Mouse (Mus musculus): ENCODE measurements around the gene Slc17a7. TPM values are rescaled to one million over a fixed set of nuclear protein-coding genes. Genes with fewer than 3 reads are reported as not detected.

The Slc17a7 gene
- polyA plus RNA-seq, 1 experiment = 6.7 TPM

GRCm38 (mm10) chr7:45126147-45126843 lies 37.5 kb upstream of the Slc17a7 start:
- TF ChIP-seq POLR2A (IDR thresholded peaks at IDR 0.05; ENCODE audit: borderline replicate concordance, extremely low read depth, insufficient read depth, insufficient read length, poor library complexity, severe bottlenecking) (no peak), CTCF (IDR thresholded peaks at IDR 0.05; ENCODE audit: borderline replicate concordance, extremely low read depth, insufficient read depth, insufficient read length) (no peak)

GRCm38 (mm10) chr7:45126844-45127699 lies 36.7 kb upstream of the Slc17a7 start:
- TF ChIP-seq POLR2A (IDR thresholded peaks at IDR 0.05; ENCODE audit: borderline replicate concordance, extremely low read depth, insufficient read depth, insufficient read length, poor library complexity, severe bottlenecking) = no peak
- TF ChIP-seq CTCF (IDR thresholded peaks at IDR 0.05; ENCODE audit: borderline replicate concordance, extremely low read depth, insufficient read depth, insufficient read length) = peak; percentile 42; the same call in 1 of the 2 replicates
- no peak for DNase-seq (ENCODE audit: low read depth)

More at GRCm38 (mm10) chr7:45126147-45126843, 37.5 kb upstream of the Slc17a7 start:
- DNase-seq (ENCODE audit: low read depth) = no peak

- DNase-seq (ENCODE audit: low read depth) = no peak
- TF ChIP-seq POLR2A (IDR thresholded peaks at IDR 0.05; ENCODE audit: borderline replicate concordance, extremely low read depth, insufficient read depth, insufficient read length, poor library complexity, severe bottlenecking) (no peak), CTCF (IDR thresholded peaks at IDR 0.05; ENCODE audit: borderline replicate concordance, extremely low read depth, insufficient read depth, insufficient read length) (no peak)
Measured at GRCm38 (mm10) chr7:45127700-45128224, 36.0 kb upstream of the Slc17a7 start.

- peak; percentile 95 for TF ChIP-seq POLR2A (IDR thresholded peaks at IDR 0.05; ENCODE audit: borderline replicate concordance, extremely low read depth, insufficient read depth, insufficient read length, poor library complexity, severe bottlenecking)
- TF ChIP-seq CTCF (IDR thresholded peaks at IDR 0.05; ENCODE audit: borderline replicate concordance, extremely low read depth, insufficient read depth, insufficient read length) = peak; percentile 74
Measured at GRCm38 (mm10) chr7:45128624-45129246, 35.0 kb upstream of the Slc17a7 start, which contains the start of gene Rpl13a. TSS of gene Rpl13a (minus strand) at chr7:45128761.

GRCm38 (mm10) chr7:45129318-45129717 lies 34.4 kb upstream of the Slc17a7 start:
- TF ChIP-seq CTCF (IDR thresholded peaks at IDR 0.05; ENCODE audit: borderline replicate concordance, extremely low read depth, insufficient read depth, insufficient read length) = no peak
- no peak for TF ChIP-seq POLR2A (IDR thresholded peaks at IDR 0.05; ENCODE audit: borderline replicate concordance, extremely low read depth, insufficient read depth, insufficient read length, poor library complexity, severe bottlenecking)

More at GRCm38 (mm10) chr7:45128624-45129246, 35.0 kb upstream of the Slc17a7 start, which contains the start of gene Rpl13a:
- DNase-seq (ENCODE audit: low read depth) = peak; percentile 100

GRCm38 (mm10) chr7:45129776-45130512 lies 33.8 kb upstream of the Slc17a7 start:
- no peak for DNase-seq (ENCODE audit: low read depth)
- TF ChIP-seq POLR2A (IDR thresholded peaks at IDR 0.05; ENCODE audit: borderline replicate concordance, extremely low read depth, insufficient read depth, insufficient read length, poor library complexity, severe bottlenecking) = no peak
- no peak for TF ChIP-seq CTCF (IDR thresholded peaks at IDR 0.05; ENCODE audit: borderline replicate concordance, extremely low read depth, insufficient read depth, insufficient read length)

More at GRCm38 (mm10) chr7:45129318-45129717, 34.4 kb upstream of the Slc17a7 start:
- no peak for DNase-seq (ENCODE audit: low read depth)

- TF ChIP-seq CTCF (IDR thresholded peaks at IDR 0.05; ENCODE audit: borderline replicate concordance, extremely low read depth, insufficient read depth, insufficient read length) (no peak), POLR2A (IDR thresholded peaks at IDR 0.05; ENCODE audit: borderline replicate concordance, extremely low read depth, insufficient read depth, insufficient read length, poor library complexity, severe bottlenecking) (no peak)
- no peak for DNase-seq (ENCODE audit: low read depth)
Measured at GRCm38 (mm10) chr7:45131850-45132249, 31.9 kb upstream of the Slc17a7 start.

- no peak for DNase-seq (ENCODE audit: low read depth)
- no peak for TF ChIP-seq CTCF (IDR thresholded peaks at IDR 0.05; ENCODE audit: borderline replicate concordance, extremely low read depth, insufficient read depth, insufficient read length)
- no peak for TF ChIP-seq POLR2A (IDR thresholded peaks at IDR 0.05; ENCODE audit: borderline replicate concordance, extremely low read depth, insufficient read depth, insufficient read length, poor library complexity, severe bottlenecking)
Measured at GRCm38 (mm10) chr7:45133446-45134159, 30.1 kb upstream of the Slc17a7 start.

- TF ChIP-seq CTCF (IDR thresholded peaks at IDR 0.05; ENCODE audit: borderline replicate concordance, extremely low read depth, insufficient read depth, insufficient read length) (no peak), POLR2A (IDR thresholded peaks at IDR 0.05; ENCODE audit: borderline replicate concordance, extremely low read depth, insufficient read depth, insufficient read length, poor library complexity, severe bottlenecking) (no peak)
- no peak for DNase-seq (ENCODE audit: low read depth)
Measured at GRCm38 (mm10) chr7:45134544-45135026, 29.2 kb upstream of the Slc17a7 start.
